Mouse (Mus musculus) midbrain, embryonic 16.5 days (tissue): ENCODE results near the gene Samd5. TPM values are rescaled to one million over a fixed set of nuclear protein-coding genes. Genes with fewer than 3 reads are reported as not detected.

Source experiments
- ATAC-seq: fragments of 200-750 bp; cut with Nextera tagmentation; 2 replicates; pipeline ENCODE4 v1.8.0; 2017; ENCODE audit warnings: moderate TSS enrichment
- H3K27ac ChIP-seq: fragments of 300-500 bp; sonication (generic); 2 replicates; pipeline ENCODE4 v1.5.1; 2014; ENCODE audit warnings: mild to moderate bottlenecking, low read length, mixed read lengths
- H3K27me3 ChIP-seq: fragments of 300-500 bp; sonication (generic); 2 replicates; pipeline ENCODE4 v1.6.1; 2014; ENCODE audit warnings: low read depth, low read length, mixed read lengths; ENCODE audit not compliant: control insufficient read depth, insufficient read depth
- H3K36me3 ChIP-seq: fragments of 300-500 bp; sonication (generic); 2 replicates; pipeline ENCODE4 v1.6.1; 2014; ENCODE audit warnings: mild to moderate bottlenecking, low read length, moderate library complexity, mixed read lengths; ENCODE audit not compliant: control insufficient read depth, insufficient read depth
- H3K4me1 ChIP-seq: fragments of 300-500 bp; sonication (generic); 2 replicates; pipeline ENCODE4 v1.6.1; 2014; ENCODE audit warnings: mild to moderate bottlenecking, low read length, mixed read lengths; ENCODE audit not compliant: control insufficient read depth, insufficient read depth
- H3K4me2 ChIP-seq: fragments of 300-500 bp; sonication (generic); 2 replicates; pipeline ENCODE4 v1.6.1; 2014; ENCODE audit warnings: mild to moderate bottlenecking, low read length, mixed read lengths
- H3K4me3 ChIP-seq: fragments of 300-500 bp; sonication (generic); 2 replicates; pipeline ENCODE4 v1.5.1; 2014; ENCODE audit warnings: low read depth, mild to moderate bottlenecking, low read length, moderate library complexity, mixed read lengths
- H3K9ac ChIP-seq: fragments of 300-500 bp; sonication (generic); 2 replicates; pipeline ENCODE4 v1.6.1; 2014; ENCODE audit warnings: low read depth, low read length, mixed read lengths
- H3K9me3 ChIP-seq: fragments of 300-500 bp; sonication (generic); replicated peaks from 2 replicates; pipeline ENCODE4 v1.6.1; 2014; ENCODE audit warnings: mild to moderate bottlenecking, low read length, mixed read lengths; ENCODE audit not compliant: control insufficient read depth, poor library complexity, severe bottlenecking
- WGBS: fragments of 180-500 bp; shearing (Covaris S2); extraction: QIAGEN DNeasy Blood & Tissue Kit; methylation state at CpG from one replicate; pipeline ENCODE4 v1.1.7; 2014; 5-methylcytosine and 5-hydroxymethylcytosine counted together
- polyA plus RNA-seq: library from polyadenylated mRNA; unstranded; fragments of >200 nt; fragmentation: Nextera tagmentation; extraction: Ambion mirVana; gene quantifications from 2 replicates; pipeline ENCODE4 v1.2.1, GENCODE M21; 2015

Gene Samd5
- polyA plus RNA-seq, 1 experiment from 2014 or later, result 7.7 TPM

- Histone ChIP-seq H3K4me3 (no peak overlapping the region), H3K4me2 (no peak overlapping the region), H3K36me3 (no peaks in the 10 kb centered on the region), H3K27ac (no peak overlapping the region), H3K27me3 (no peaks in the 10 kb centered on the region), H3K4me1 (peaks cover 17% of the 10 kb centered on the region), H3K9ac (no peak overlapping the region), H3K9me3 (no peaks in the 10 kb centered on the region)
- no peak for ATAC-seq
- 86% methylated on average over 6 of the region's 6 CpGs for WGBS
Observed at GRCm38 (mm10) chr10:9670351-9670750, 4.7 kb downstream of the Samd5 start.

GRCm38 (mm10) chr10:9668791-9669190 lies 6.2 kb downstream of the Samd5 start:
- no peak for ATAC-seq
- H3K9ac ChIP-seq, result no peak overlapping the region
- no peak overlapping the region for H3K4me3 ChIP-seq
- H3K36me3 ChIP-seq, result no peaks in the 10 kb centered on the region
- WGBS, result 83% methylated on average over 4 of the region's 4 CpGs
- H3K27me3 ChIP-seq, result no peaks in the 10 kb centered on the region
- H3K4me2 ChIP-seq, result no peak overlapping the region
- H3K27ac ChIP-seq, result no peak overlapping the region
- peaks cover 16% of the 10 kb centered on the region for H3K4me1 ChIP-seq
- no peaks in the 10 kb centered on the region for H3K9me3 ChIP-seq

GRCm38 (mm10) chr10:9652946-9653345 lies 22.1 kb downstream of the Samd5 start:
- ATAC-seq, result no peak
- H3K36me3 ChIP-seq, result no peaks in the 10 kb centered on the region
- H3K4me1 ChIP-seq, result peaks cover 18% of the 10 kb centered on the region
- WGBS, result 40% methylated on average over 5 of the region's 5 CpGs
- H3K9me3 ChIP-seq, result no peaks in the 10 kb centered on the region
- H3K27ac ChIP-seq, result no peak overlapping the region
- no peak overlapping the region for H3K4me2 ChIP-seq
- no peak overlapping the region for H3K9ac ChIP-seq
- H3K4me3 ChIP-seq, result no peak overlapping the region
- no peaks in the 10 kb centered on the region for H3K27me3 ChIP-seq

DNA sequence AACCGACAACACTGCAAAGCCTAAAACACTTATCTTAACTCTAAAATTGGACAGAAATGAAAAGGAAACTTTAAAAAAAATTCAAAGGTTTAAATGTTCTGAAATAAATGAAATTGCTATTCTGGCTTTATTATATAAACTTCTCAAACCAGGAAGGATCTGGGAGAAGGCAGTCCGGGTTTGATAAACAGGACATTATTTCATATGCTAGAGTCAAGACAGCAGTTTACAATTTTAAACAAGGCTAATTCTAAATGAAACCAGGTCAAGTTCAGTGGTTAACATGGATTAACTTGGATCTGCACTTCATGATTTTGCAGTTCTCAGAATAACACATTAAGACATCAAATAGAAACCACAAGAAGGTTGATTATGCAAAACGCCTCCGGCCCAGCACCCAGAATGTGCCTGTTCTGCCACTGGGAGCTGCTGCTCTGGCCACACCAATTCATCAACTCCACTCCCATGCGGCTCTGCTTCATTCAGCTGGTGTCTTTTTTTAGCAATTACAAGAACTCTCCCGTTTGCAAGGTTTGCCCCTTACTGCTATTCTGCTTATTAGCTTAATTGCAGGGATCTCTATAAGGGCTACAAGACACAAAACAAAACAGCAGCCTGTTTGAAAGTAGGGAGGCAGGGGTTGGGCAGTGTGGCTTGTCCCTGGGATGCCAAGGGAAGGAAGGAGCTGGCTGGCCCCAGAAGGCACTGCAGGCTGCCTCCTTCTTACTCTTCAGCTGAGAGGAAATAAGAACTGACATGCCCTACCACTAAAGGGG lies 24.8 kb downstream of the Samd5 start:
- no peaks in the 10 kb centered on the region for H3K27me3 ChIP-seq
- H3K4me2 ChIP-seq, result no peak overlapping the region
- ATAC-seq, result 0 out of 2 replicates have a peak, but pooled peaks have one; percentile 44
- WGBS, result 36% methylated on average over 6 of the region's 6 CpGs
- no peak overlapping the region for H3K4me3 ChIP-seq
- H3K9ac ChIP-seq, result no peak overlapping the region
- H3K27ac ChIP-seq, result peak overlapping the region; percentile 64; the same call in 1 of the 2 replicates
- no peaks in the 10 kb centered on the region for H3K36me3 ChIP-seq
- H3K9me3 ChIP-seq, result no peaks in the 10 kb centered on the region
- peaks cover 21% of the 10 kb centered on the region for H3K4me1 ChIP-seq

GRCm38 (mm10) chr10:9648464-9648863 lies 26.5 kb downstream of the Samd5 start:
- Histone ChIP-seq H3K9ac (no peak overlapping the region), H3K4me3 (no peak overlapping the region), H3K4me2 (no peak overlapping the region), H3K27me3 (no peaks in the 10 kb centered on the region), H3K9me3 (no peaks in the 10 kb centered on the region), H3K4me1 (peaks cover 21% of the 10 kb centered on the region), H3K36me3 (no peaks in the 10 kb centered on the region), H3K27ac (no peak overlapping the region)
- WGBS, result 22% methylated on average over 2 of the region's 2 CpGs
- ATAC-seq, result no peak

GRCm38 (mm10) chr10:9647741-9648140 lies 27.3 kb downstream of the Samd5 start:
- ATAC-seq, result no peak
- H3K4me3 ChIP-seq, result no peak overlapping the region
- H3K9me3 ChIP-seq, result no peaks in the 10 kb centered on the region
- H3K4me2 ChIP-seq, result no peak overlapping the region
- H3K9ac ChIP-seq, result no peak overlapping the region
- peaks cover 21% of the 10 kb centered on the region for H3K4me1 ChIP-seq
- WGBS, result 86% methylated on average over 6 of the region's 6 CpGs
- no peak overlapping the region for H3K27ac ChIP-seq
- H3K27me3 ChIP-seq, result no peaks in the 10 kb centered on the region
- H3K36me3 ChIP-seq, result no peaks in the 10 kb centered on the region

- H3K27ac ChIP-seq, result no peak overlapping the region
- no peak overlapping the region for H3K4me2 ChIP-seq
- H3K9ac ChIP-seq, result no peak overlapping the region
- no peaks in the 10 kb centered on the region for H3K27me3 ChIP-seq
- no peaks in the 10 kb centered on the region for H3K9me3 ChIP-seq
- peaks cover 19% of the 10 kb centered on the region for H3K4me1 ChIP-seq
- ATAC-seq, result no peak
- no peak overlapping the region for H3K4me3 ChIP-seq
- H3K36me3 ChIP-seq, result no peaks in the 10 kb centered on the region
- WGBS, result 89% methylated on average over 3 of the region's 3 CpGs
Observed at GRCm38 (mm10) chr10:9646391-9646790, 28.6 kb downstream of the Samd5 start.

DNA sequence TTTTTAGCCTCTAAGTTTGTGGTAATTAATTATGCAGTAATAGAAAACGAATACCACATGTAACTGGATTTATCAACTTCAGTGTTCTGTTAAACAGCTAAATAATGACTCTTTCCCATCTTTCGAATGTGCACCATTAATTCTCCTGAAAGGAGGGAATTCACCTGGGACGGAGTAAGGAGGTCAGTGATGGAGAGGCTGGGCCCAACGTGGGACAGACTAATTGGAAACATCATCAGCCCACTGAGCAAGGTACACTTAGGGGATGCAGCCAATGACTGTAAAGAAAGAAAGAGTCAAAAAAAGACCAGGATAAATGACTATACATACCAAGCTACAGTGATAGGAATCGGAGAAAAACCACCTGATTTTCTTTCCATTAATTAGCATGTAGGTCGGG lies 31.5 kb downstream of the Samd5 start:
- 68% methylated on average over 6 of the region's 6 CpGs for WGBS
- no peak for ATAC-seq

GRCm38 (mm10) chr10:9642077-9642476 lies 32.9 kb downstream of the Samd5 start:
- Histone ChIP-seq H3K36me3 (no peaks in the 10 kb centered on the region), H3K4me2 (no peak overlapping the region), H3K27me3 (no peaks in the 10 kb centered on the region), H3K9me3 (no peaks in the 10 kb centered on the region), H3K4me3 (no peak overlapping the region), H3K27ac (no peak overlapping the region), H3K9ac (no peak overlapping the region), H3K4me1 (peaks cover 11% of the 10 kb centered on the region)
- ATAC-seq, result no peak
- WGBS, result 83% methylated on average over 4 of the region's 4 CpGs

More for the DNA sequence above, 31.5 kb downstream of the Samd5 start:
- peaks cover 15% of the 10 kb centered on the region for H3K4me1 ChIP-seq
- no peak overlapping the region for H3K4me2 ChIP-seq
- H3K36me3 ChIP-seq, result no peaks in the 10 kb centered on the region
- H3K27me3 ChIP-seq, result no peaks in the 10 kb centered on the region
- H3K9ac ChIP-seq, result no peak overlapping the region
- H3K4me3 ChIP-seq, result no peak overlapping the region
- no peaks in the 10 kb centered on the region for H3K9me3 ChIP-seq
- no peak overlapping the region for H3K27ac ChIP-seq
